Mouse (Mus musculus) spleen, adult 2 months (tissue): ENCODE measurements around the gene Ankrd1.

Experiments used
- CTCF ChIP-seq: fragments of 200-500 bp; IDR thresholded peaks from 2 replicates; pipeline ENCODE4 v1.5.1; 2011; ENCODE audit warnings: mild to moderate bottlenecking, inconsistent platforms; ENCODE audit not compliant: insufficient read depth, insufficient read length, insufficient replicate concordance; ENCODE audit errors: extremely low read depth
- POLR2A ChIP-seq: fragments of 200-500 bp; IDR thresholded peaks from 2 replicates; pipeline ENCODE4 v1.6.1; 2011; ENCODE audit warnings: low read depth, low read length, inconsistent platforms

- TF ChIP-seq CTCF: no peak
- TF ChIP-seq POLR2A: no peak
Measured at GRCm38 (mm10) chr19:36133064-36133463, 13.2 kb upstream of the Ankrd1 start.
